Mouse (Mus musculus): Measurements from ENCODE around the gene Ciita.

Gene Ciita

DNA sequence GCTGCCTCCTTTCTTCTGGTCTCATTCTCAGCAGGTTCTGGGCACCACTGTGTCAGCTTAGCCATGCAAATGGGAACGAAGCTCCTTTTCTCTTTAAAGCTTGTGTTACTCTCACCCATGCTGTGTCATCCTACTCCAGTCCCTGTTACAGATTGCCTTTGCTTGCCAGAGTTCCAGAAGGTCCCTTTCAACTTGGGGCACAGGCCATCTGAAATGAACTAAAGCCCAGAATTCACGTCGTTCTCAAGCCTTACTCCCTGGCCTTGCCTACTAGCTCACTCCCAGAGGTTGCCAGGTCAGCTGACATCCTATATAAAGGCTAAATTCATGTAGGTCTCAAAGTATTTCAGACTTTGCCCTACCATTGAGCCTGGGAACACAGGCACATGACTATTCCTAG lies 69.1 kb downstream of the Ciita start:
- DNase-seq (ENCODE audit: low read depth, low spot score) = no peak

DNA sequence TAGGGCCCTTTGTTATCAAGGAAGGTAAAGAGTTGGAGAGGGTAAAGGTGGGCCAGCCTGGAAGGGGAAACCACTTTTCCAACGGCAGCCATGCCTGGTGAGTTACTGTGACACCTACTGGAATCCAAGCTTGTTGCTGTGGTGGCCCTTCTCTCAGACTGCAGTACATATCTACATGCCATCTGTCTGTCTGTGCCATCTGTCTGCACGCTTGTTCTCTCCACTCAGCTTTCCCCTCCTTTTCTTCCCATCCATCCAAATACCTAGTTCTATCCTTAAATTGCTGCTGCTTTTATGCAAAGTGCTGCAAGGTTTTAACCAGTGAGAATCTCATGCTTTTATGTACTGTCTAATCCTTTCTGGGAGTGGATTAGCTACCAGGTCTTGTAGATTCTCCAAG lies 69.7 kb downstream of the Ciita start:
- no peak for DNase-seq (ENCODE audit: low read depth, low spot score)

DNA sequence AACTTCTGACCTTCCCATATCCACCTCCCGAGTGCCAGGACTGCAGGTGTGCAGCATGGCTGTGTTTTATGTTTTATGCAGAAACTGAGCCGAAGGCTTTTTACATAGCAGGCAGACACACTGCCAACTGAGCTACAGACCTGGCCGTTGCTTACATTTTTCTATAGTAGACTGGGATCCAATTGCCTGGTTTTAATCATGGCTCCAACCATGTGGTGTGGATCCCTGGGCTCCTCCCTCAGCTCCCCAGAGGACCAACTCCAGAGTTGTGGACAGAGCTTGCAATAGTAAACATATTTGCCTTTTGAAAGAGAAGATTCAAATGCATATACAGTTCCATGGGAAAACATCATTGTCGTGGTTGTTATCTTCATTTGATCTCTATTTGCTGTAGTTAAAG lies 71.7 kb downstream of the Ciita start:
- no peak for DNase-seq (ENCODE audit: low read depth, low spot score)

DNA sequence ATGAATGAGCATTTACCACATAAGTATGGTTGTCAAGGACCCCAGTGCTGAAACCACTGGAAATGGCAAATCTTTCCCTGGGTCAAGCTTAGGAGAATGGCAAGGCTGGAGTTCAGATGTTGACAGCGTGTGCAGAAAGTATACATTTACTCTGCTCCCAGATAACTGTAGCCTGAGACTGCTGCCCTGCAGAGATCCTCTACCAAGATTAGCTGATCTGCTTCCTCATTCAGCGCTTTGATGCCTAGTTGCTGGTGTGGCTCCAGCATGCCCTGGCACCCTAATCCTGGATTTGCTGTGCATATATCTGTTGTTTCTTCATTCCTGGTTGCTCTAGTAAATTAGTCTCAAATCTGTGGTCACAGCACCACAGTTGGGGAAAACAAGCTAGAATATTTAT lies 74.0 kb downstream of the Ciita start:
- DNase-seq (ENCODE audit: low read depth, low spot score) = no peak

DNA sequence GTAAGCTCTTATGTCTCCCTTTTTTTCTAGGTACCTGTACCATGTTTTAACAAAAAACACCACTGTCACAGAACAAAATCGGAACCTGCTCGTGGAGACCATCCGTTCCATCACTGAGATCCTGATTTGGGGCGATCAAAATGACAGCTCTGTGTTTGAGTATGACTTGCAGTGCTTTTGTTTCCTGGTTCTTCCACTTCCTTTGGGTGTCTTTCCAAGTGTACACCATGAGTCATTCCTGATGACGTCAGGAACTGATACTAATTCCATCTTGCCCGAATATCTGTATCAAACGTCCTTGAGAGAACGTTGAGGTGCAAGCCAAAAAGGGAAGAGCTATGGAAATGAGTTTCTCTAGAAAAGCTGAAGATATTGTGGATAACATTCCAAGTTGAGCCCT lies 80.1 kb downstream of the Ciita start:
- DNase-seq (ENCODE audit: low read depth, low spot score) = no peak

DNA sequence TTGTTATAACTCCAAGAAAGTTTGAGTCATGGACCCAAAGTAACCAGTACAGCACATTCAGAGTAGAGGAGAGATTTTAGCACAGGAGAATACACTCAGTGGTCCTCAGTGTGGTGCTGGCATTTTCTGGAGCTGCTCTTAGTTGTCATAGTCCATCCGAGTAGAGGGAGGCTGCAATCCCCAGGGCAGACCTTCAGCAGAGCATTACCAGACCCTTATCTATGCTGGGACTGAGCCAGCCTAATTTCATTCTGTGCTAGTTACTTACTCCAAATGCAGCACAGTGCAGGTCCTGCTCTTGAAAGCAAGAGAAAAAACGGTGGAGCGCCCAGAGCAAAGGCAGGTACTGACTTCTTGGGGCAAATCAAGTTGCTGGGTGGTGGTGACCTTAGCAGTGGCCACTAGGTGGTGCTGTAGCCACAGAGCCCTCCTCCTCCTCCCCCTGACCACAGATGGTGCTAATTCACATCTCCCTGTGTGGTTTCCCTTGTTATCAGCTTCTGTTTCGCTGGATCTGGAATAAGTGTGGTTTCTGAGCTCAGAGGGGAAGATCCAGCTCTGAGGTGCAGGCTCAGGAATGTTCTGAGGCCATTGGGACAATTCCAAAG lies 85.5 kb downstream of the Ciita start:
- DNase-seq (ENCODE audit: low read depth, low spot score) = no peak

DNA sequence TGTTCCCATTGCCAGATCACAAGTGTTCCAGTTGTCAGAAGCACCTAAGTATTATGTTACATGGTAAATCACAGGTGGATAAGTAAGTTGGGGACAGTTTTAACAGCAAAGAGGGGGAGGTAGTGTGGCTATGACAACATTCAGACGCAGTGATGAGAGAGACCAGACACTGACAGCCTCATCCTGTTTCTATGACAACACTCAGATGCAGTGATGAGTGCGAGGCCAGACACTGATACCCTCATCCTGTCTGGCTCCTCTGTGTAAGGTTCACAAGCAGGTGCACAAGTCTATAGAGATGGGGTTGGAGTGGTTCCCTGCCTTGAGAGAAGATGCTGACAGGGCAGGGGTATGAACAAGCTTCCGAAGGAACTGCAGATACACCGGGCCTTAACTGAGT lies 87.3 kb downstream of the Ciita start:
- DNase-seq (ENCODE audit: low read depth, low spot score) = no peak

DNA sequence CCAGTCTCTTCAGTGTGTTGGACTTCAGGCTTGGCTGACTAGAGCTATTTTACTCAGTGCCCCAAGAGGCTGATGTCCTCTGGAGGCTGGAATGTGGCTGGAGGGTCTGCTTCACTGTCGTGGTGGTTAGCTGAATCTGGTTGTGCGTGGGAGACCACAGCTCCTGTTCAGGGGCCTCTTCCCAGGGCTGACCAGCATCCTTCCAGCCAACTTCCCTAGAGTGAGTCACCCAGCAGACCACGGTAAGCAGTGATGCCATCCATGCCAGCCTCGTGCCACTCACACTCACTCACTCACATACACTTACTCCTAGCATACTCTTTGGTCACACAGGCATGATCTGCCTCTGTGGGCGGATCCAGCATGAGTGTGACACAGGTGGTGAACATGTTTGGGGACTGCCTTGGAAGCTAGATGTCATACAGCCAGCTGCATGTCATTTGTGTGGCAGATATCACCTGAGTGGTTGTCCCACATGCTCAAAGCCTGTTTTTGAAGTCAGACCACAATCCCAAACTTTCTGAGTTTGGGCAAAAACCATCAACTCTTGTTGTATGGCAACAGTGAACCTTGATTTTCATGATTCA lies 90.0 kb downstream of the Ciita start:
- DNase-seq (ENCODE audit: low read depth, low spot score) = no peak

DNA sequence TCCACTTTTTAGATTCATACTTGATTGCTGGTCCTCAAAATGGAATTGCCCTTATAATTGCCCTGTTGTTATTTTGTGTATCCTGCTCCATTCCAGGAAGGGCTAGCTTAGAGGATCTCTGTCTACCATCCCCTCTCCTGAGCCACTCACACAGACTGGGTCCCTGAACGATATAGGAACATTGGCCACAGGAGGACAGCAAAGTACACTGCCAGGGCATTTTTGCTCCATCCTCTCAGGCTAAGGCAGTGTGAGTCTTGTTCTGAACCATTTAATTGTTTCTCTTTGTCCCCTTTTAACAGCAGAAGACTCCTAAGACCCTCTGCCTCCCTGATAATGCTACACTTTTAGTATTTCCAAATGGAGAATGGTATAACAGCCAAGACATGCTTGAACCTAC lies 90.8 kb downstream of the Ciita start:
- no peak for DNase-seq (ENCODE audit: low read depth, low spot score)

DNA sequence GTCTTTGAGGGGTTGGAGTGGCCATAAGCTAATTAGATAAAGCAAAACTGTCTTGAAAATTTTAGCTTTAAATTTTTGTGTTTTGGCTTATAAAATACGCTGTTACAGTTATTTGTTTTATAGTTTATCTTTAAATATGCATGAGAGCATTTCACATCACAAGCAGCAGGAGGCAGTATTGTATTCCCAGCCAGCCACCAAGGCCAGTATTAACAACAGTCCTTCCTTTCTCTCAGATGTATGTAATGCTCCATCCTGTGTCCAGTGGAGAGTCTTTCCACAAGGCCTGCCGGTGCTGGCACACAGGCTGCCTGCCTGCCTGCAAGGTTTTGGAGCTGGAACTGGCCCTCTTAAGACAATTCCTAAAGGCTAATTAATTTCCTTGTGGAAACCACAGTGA lies 92.0 kb downstream of the Ciita start:
- DNase-seq (ENCODE audit: low read depth, low spot score) = no peak

DNA sequence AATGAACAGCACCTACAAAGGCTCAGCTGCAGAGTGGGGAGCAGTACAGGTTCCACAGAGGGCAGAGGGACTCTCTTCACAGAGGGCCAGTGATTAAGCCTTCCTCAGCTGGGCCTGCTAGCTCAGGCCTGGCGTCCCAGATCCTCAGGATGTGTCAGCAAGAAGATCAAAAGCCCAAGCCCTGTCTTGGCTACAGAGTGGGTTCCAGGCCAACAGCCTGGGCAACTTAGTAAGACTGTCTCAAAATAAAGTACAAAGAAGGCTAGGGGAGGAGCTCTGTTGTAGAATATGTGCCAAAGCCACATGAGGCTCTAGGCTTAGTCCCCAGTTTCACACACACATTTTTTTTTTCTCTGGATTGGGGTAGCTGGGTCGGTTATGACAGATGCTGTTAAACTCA lies 95.1 kb downstream of the Ciita start:
- no peak for DNase-seq (ENCODE audit: low read depth, low spot score)

DNA sequence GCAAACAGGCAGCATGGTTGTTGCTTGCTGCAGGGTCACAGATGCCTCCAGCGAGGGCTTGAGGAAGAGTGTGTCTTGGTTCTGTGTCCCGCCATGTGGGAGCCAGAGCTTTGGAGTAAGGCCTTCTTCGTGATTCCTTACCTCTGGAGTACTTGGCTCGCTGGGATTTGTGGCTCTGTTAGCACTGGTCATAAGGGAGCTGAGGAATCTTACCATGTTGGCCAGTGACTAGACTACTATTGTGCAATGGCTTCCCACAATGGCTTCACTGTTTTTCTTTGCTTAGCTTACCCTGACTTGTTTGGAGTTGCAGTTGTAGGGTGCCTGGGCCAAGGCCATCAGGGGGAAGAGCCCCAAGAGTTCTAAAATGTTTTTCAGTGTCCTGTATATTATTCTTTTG lies 96.1 kb downstream of the Ciita start:
- DNase-seq (ENCODE audit: low read depth, low spot score) = no peak

DNA sequence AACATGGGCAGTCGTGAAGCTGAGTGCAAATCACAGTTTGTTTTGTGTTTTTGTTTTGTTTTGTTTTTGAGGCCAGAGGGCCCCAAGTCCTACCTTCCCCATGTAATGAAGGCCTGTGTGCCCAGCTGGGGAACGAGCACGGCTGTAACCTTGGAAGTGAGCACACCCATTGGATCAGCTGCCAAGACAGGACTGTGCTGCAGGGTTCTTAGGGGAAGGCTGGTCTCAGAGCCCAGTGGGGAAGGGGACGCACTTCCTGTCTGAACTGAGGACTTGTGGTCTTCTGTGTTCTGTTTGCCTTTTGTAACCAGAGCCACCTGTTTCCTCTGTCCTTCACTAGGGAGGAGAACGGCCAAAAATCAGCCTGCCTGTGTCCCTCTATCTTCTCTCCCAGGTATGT lies 97.7 kb downstream of the Ciita start:
- no peak for DNase-seq (ENCODE audit: low read depth, low spot score)
